Mouse (Mus musculus) heart, adult 2 months (tissue): Measurements from ENCODE around the gene Asb8.
A peak's percentile ranks its signal among the peaks of the same experiment; 100 is the strongest.

ENCODE experiments used
- CTCF ChIP-seq: fragments of 200-600 bp; IDR thresholded peaks from 2 replicates; pipeline ENCODE4 v1.8.1; 2022; ENCODE audit warnings: antibody characterized with exemption, mild to moderate bottlenecking, moderate library complexity
- EP300 ChIP-seq: fragments of 200-500 bp; IDR thresholded peaks from 2 replicates; pipeline ENCODE4 v1.6.1; 2011; ENCODE audit warnings: low read depth, low read length, control low read depth; ENCODE audit not compliant: insufficient read depth
- POLR2A ChIP-seq: fragments of 200-500 bp; IDR thresholded peaks from 2 replicates; pipeline ENCODE4 v1.6.1; 2011; ENCODE audit warnings: mild to moderate bottlenecking, low read depth, low read length, control low read depth; ENCODE audit not compliant: insufficient read depth

DNA sequence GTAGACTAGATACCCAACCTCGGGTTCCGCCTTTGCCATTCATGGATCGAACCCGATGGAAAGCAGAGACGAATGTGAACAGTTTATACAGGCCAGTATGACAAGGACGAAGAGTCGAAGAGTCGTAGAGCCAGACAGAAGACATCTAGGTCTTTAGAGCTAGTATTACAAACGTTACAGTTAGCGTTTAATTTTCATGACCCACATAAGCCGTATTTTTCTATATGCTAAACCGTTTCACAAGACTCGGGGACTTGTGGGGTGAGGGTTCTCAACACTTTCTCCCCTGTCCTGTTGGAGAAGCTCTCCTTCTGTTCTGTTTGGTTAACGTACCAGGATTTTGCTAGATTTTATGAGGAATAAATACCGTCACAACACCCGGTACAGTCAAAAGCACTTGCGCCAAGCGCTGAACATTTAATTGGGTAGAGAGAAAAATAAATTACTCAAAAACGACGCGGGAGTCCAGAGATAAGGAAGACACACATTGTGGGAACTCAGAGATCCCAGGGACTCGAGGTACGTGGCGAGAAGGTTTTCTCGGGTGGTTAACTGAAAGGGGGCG is 15.2 kb upstream of the Asb8 start:
- TF ChIP-seq CTCF (no peak), POLR2A (peak; percentile 88), EP300 (no peak; the same call in 1 of the 2 replicates)
